14 mouse cellular contexts compared by ENCODE assay signal in the genomic region with DNA sequence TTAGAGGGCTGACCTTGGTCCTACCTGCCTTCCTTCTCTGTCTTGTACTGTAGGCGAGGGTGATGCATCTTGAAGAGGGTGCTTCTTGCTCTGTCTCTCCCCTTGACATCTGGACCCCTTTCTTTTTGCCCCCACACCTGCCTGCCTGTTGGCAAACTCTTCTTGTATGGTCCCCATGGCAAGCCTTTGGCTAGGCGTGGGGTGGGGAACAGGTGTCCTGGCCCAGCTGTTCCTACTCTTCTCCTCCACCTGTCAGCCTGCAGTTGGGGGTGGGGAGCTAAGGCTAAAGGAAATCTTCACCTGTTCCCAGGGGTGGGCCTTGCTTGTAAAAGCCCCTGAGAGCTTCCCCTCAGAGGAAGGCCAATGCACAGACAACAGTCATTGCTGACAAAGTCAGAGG. TPM values are rescaled to one million over a fixed set of nuclear protein-coding genes. Genes with fewer than 3 reads are reported as not detected.
DNase-seq lines count a peak whose midpoint lies in the region; ATAC-seq and TF ChIP-seq lines count a peak whose summit lies in the region.
"Had no signal": no experiment of that assay in that cellular context is flagged by ENCODE, and none has a peak within 500 bp of the region (broad histone marks: within the 10 kb centered on the region; RNA-seq: fewer than 3 reads in every experiment).

No protein-coding gene starts in this region.

- H3K36me3 ChIP-seq in embryonic facial prominence, embryonic 13.5 days, result peaks cover 6% of the 10 kb centered on the region; the same call in 1 of the 2 replicates
- peaks cover 4% of the 10 kb centered on the region; the same call in 1 of the 2 replicates for H3K36me3 ChIP-seq in embryonic facial prominence, embryonic 10.5 days (replicated peaks)
- H3K36me3 ChIP-seq in embryonic facial prominence, embryonic 14.5 days (ENCODE audit: control insufficient read depth, insufficient read depth, low read length), result 0 out of 2 replicates have a peak, but pooled peaks cover 4% of the 10 kb centered on the region
- H3K36me3 ChIP-seq in forebrain, embryonic 12.5 days (replicated peaks), result no peaks in the 10 kb centered on the region

- no peaks in the 10 kb centered on the region for H3K9me3 ChIP-seq in embryonic facial prominence, embryonic 13.5 days
- no peaks in the 10 kb centered on the region for H3K9me3 ChIP-seq in embryonic facial prominence, embryonic 10.5 days
- H3K9me3 ChIP-seq in embryonic facial prominence, embryonic 14.5 days (ENCODE audit: control insufficient read depth, low read length), result no peaks in the 10 kb centered on the region
- H3K9me3 ChIP-seq in forebrain, embryonic 12.5 days, result no peaks in the 10 kb centered on the region

- no peak for TF ChIP-seq CTCF in left cerebral cortex, adult 2 months (IDR thresholded peaks at IDR 0.05)

- no peak overlapping the region for H3K4me3 ChIP-seq in embryonic facial prominence, embryonic 13.5 days
- H3K4me3 ChIP-seq in embryonic facial prominence, embryonic 10.5 days, result no peak overlapping the region
- no peak overlapping the region for H3K4me3 ChIP-seq in left cerebral cortex, adult 2 months
- no peak overlapping the region for H3K4me3 ChIP-seq in embryonic facial prominence, embryonic 14.5 days (ENCODE audit: low read depth, low read length)
- H3K4me3 ChIP-seq in forebrain, embryonic 12.5 days (replicated peaks), result no peak overlapping the region

- 70% methylated on average over 2 of the region's 2 CpGs for WGBS in embryonic facial prominence, embryonic 13.5 days
- 71% methylated on average over 2 of the region's 2 CpGs for WGBS in embryonic facial prominence, embryonic 10.5 days
- 73% methylated on average over 2 of the region's 2 CpGs for WGBS in embryonic facial prominence, embryonic 14.5 days
- 81% methylated on average over 2 of the region's 2 CpGs for WGBS in forebrain, embryonic 12.5 days

- no peak for ATAC-seq in embryonic facial prominence, embryonic 13.5 days (ENCODE audit: insufficient number of reproducible peaks, insufficient read depth, low FRiP score, low TSS enrichment, low read depth)
- ATAC-seq in embryonic facial prominence, embryonic 14.5 days (ENCODE audit: low read depth), result no peak
- no peak for ATAC-seq in forebrain, embryonic 12.5 days (ENCODE audit: low FRiP score)
- ATAC-seq: midbrain, embryonic 16.5 days; Patski had no signal

- no peak overlapping the region; the same call in 1 of the 2 replicates for H3K27ac ChIP-seq in embryonic facial prominence, embryonic 13.5 days
- no peak overlapping the region; the same call in 1 of the 2 replicates for H3K27ac ChIP-seq in embryonic facial prominence, embryonic 10.5 days (replicated peaks)
- H3K27ac ChIP-seq in left cerebral cortex, adult 2 months, result peak overlapping the region; percentile 93; the same call in 1 of the 2 replicates
- no peak overlapping the region for H3K27ac ChIP-seq in embryonic facial prominence, embryonic 14.5 days (replicated peaks; ENCODE audit: low read depth, low read length)
- no peak overlapping the region for H3K27ac ChIP-seq in forebrain, embryonic 12.5 days

- H3K27me3 ChIP-seq in embryonic facial prominence, embryonic 13.5 days, result no peaks in the 10 kb centered on the region
- no peaks in the 10 kb centered on the region for H3K27me3 ChIP-seq in embryonic facial prominence, embryonic 10.5 days (replicated peaks; ENCODE audit: low read depth, poor library complexity, severe bottlenecking)
- no peaks in the 10 kb centered on the region for H3K27me3 ChIP-seq in embryonic facial prominence, embryonic 14.5 days (replicated peaks; ENCODE audit: control insufficient read depth, insufficient read depth, low read length)
- no peaks in the 10 kb centered on the region for H3K27me3 ChIP-seq in forebrain, embryonic 12.5 days
- H3K27me3 ChIP-seq: Patski had no signal

- H3K4me2 ChIP-seq in embryonic facial prominence, embryonic 13.5 days, result no peak overlapping the region
- H3K4me2 ChIP-seq in embryonic facial prominence, embryonic 14.5 days (ENCODE audit: low read depth, low read length), result no peak overlapping the region
- H3K4me2 ChIP-seq in forebrain, embryonic 12.5 days, result no peak overlapping the region

- H3K4me1 ChIP-seq in embryonic facial prominence, embryonic 13.5 days, result peaks cover 90% of the 10 kb centered on the region
- peaks cover 99% of the 10 kb centered on the region for H3K4me1 ChIP-seq in embryonic facial prominence, embryonic 10.5 days
- H3K4me1 ChIP-seq in embryonic facial prominence, embryonic 14.5 days (ENCODE audit: control insufficient read depth, insufficient read depth, low read length), result peaks cover 62% of the 10 kb centered on the region
- H3K4me1 ChIP-seq in forebrain, embryonic 12.5 days, result peaks cover 93% of the 10 kb centered on the region

- 0 out of 2 replicates have a peak overlapping the region, but pooled peaks have one; percentile 12 for H3K9ac ChIP-seq in embryonic facial prominence, embryonic 13.5 days
- H3K9ac ChIP-seq in embryonic facial prominence, embryonic 14.5 days (ENCODE audit: low read depth, low read length), result no peak overlapping the region
- no peak overlapping the region for H3K9ac ChIP-seq in forebrain, embryonic 12.5 days

- DNase-seq in embryonic facial prominence, embryonic 10.5 days (ENCODE audit: low spot score), result no peak
- no peak for DNase-seq in left cerebral cortex, adult 2 months (ENCODE audit: extremely low spot score in 1 of 2, low spot score in 2 of 2)
- DNase-seq in left cerebral cortex, postnatal 4 days, result no peak
- peak; percentile 44 for DNase-seq in embryonic facial prominence, embryonic 14.5 days (ENCODE audit: low spot score)
- DNase-seq in thymus, adult 18-20 months, result peak; percentile 63 to 75
- DNase-seq in layer of hippocampus, adult 11-12 months (ENCODE audit: low spot score), result no peak
- DNase-seq: adrenal gland, postnatal 10 days; kidney, adult 11 months; lung, adult 2 months; spleen, adult 18-20 months had no signal

- intact Hi-C loops in left cerebral cortex, adult 2 months (cut with DNase I), result no loop called here
- intact Hi-C loops in left cerebral cortex, postnatal 4 days (cut with DNase I), result no loop called here

RNA-seq across cellular contexts. Expression of gene Mef2d, which starts 5.3 kb away (rescaled TPM):
- 18.1 and 18.2 TPM in 2 replicates for polyA plus RNA-seq in embryonic facial prominence, embryonic 13.5 days (2015; fragmentation: Nextera tagmentation; extraction: Ambion mirVana)
- polyA plus RNA-seq in embryonic facial prominence, embryonic 10.5 days (2016; fragmentation: Nextera tagmentation; extraction: Ambion mirVana), result 11.1 and 12.1 TPM in 2 replicates
- total RNA-seq in left cerebral cortex, adult 2 months (2021), result 100 to 1,000 TPM; 223 to 225 TPM
- total RNA-seq in left cerebral cortex, postnatal 4 days (2021), result 100 to 1,000 TPM; 113 to 121 TPM
- polyA plus RNA-seq in embryonic facial prominence, embryonic 14.5 days (2014; fragmentation: Nextera tagmentation; extraction: Ambion mirVana), result 36.8 and 41.7 TPM in 2 replicates
- polyA plus RNA-seq in forebrain, embryonic 12.5 days (2016; fragmentation: Nextera tagmentation; extraction: Ambion mirVana), result 17.7 and 20.3 TPM in 2 replicates

Comparison
In these comparisons a context has a peak if more than half of its experiments do, and no peak if none do; other contexts are left out.
1. DNase-seq: peak in embryonic facial prominence, embryonic 14.5 days (single experiment) and thymus, adult 18-20 months (2 of 2); none in embryonic facial prominence, embryonic 10.5 days (single experiment), left cerebral cortex, adult 2 months (0 of 2), left cerebral cortex, postnatal 4 days (single experiment) and layer of hippocampus, adult 11-12 months (single experiment).